Mouse (Mus musculus) R1 (cell line): ENCODE results near the gene Aim2.
"Not testable (repeated sequence)": the region's sequence is repeated elsewhere in the genome, so short reads cannot be mapped to it uniquely, and the experiment has no call there.

Experiments
- DNase-seq: peaks from one replicate; pipeline ENCODE4 v3.0.0-alpha.2; 2018; ENCODE audit warnings: low read depth, low spot score

The Aim2 gene

DNA sequence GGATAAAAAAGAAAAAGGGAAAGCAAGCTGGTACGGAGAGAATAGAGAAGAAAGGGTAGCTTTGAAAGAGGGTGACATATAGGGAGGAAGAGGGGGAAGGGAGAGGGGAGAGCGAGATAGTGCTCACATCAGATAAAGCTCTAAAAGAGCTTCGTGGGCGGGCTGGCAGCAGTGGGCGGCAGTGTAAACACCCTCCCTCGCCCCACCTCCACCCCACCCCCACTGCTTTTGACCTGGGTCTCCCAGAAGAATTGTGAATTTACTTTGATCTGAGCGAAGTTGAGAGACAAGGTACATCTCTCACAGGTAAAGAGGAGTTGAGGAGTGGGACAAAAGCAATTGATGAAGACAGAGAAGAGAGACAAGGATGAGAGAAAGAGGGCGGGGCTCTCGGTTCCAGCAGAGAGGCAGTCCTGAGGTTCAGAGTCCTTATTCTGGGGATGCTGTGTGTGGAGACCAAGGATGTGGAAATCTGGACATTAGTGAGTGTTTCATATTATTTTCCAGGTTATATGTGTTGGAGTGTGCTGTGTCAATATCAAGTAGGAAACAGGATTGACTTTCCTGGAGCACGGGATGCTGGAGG lies at the start of gene Aim2:
Gene Aim2, plus strand, starts transcription at position 508 of the 586 bp plus-strand sequence.
- DNase-seq: peak; percentile 15

DNA sequence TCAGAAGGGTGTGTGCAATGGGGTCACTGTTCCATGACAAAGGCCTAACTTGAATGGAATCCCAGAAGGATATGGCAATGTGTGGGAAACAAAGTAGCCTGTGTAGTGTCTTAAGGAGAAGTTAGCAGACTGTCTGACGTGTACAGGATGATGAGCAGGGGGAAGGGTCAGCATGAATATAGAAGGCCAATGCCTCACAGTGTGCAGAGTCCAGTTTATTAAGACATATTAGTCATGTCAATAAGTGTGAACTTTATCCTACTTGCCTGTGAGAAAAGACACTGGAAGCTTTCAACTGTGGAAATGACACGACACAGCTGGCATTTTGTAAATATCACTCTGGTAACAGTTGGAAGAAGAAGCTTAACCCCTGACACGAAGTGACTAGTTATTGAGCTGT lies 47.9 kb upstream of the Aim2 start:
- DNase-seq: not testable (repeated sequence)

DNA sequence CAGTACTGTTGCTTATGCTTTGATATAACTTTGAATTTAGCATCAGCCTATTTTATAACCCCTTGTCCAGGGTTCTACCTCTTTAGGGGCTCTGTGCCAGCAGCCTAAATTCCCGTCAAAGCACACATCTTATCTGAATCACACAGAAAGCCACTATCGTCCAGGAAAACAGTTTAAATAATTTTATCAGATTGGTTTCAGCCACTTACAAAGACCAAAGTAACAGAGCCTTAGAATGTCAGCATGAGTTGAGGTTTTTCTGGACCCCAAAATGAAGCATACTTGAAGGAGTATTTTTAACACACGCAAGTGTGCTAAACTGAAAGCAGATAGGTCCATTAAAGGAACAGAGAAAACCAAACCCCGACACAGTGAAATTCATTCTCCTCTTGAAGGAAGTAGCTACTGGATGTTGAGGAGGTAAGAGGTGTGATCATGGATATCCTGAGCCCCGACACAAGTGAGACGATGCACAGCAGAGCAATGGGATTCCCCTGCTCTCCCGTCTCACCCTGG lies 37.1 kb upstream of the Aim2 start:
- DNase-seq: not testable (repeated sequence)

GRCm38 (mm10) chr1:173315725-173316124 lies 35.0 kb upstream of the Aim2 start:
- no peak for DNase-seq

DNA sequence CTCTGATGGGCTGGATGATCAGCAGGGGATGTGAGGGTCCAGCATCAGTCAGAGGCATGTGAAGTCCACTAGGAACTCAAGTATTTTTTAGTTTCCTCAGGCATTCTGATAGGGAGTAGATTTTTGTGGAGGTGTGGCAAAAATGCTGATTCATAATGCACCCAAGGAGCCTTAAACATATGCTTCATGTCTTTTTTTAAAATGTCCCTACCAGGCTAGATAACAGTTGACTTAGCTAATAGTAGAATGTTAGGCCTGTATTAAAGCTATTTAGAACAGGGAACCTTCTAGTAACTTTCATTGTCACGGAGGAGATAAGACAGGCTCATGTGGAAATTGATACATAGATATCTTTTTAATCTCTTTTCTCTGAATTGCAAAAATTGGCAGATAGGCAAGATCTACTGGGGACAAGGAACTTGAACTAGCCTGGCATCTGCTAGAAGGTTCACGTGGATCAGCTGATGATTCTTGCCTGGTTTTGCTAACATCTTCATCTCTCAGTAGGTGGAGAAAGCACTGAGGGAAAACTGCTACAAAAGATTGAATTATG lies 32.7 kb upstream of the Aim2 start:
- DNase-seq: no peak

GRCm38 (mm10) chr1:173321593-173322248 lies 29.0 kb upstream of the Aim2 start:
- DNase-seq: peak; percentile 63

DNA sequence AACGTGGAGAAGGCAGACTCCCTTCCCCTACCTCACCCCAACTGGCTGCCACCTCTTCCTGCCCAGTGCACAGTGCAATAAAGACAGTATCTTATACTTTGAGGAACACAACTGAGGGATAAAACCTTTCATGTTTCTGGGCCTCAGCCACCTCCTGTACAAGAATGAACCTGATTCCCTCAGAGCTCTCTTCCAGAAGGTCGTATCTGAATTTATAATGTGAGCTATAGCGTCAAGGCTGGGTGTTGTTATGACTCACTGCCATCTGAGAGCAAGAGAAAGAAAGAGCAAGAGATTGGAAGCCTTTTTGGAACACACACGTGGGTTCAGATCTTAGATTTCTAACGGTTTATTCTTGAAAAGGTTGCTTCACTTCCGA lies 28.4 kb upstream of the Aim2 start:
- no peak for DNase-seq

GRCm38 (mm10) chr1:173323839-173324585 lies 26.7 kb upstream of the Aim2 start:
- DNase-seq: peak; percentile 39

DNA sequence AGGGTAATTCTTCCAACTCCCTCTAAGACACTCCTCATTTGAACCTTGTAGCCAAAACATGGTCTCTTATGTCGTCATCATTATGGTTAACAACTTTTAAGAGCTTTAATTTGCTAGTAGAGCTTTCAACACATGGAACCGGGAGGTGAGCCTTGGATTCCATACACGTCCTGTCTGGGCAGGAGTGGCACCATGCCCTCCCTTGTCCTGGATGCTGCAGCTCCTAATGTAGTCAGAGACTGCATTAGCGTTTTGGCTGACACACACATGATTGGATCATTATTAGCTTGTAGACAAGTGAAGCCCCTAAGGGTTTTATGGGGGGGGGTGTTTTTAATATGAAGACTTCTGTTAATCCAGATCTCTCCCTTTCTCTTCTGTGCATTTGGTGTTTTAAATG lies 25.7 kb upstream of the Aim2 start:
- DNase-seq: no peak

GRCm38 (mm10) chr1:173325395-173325794 lies 25.3 kb upstream of the Aim2 start:
- no peak for DNase-seq

DNA sequence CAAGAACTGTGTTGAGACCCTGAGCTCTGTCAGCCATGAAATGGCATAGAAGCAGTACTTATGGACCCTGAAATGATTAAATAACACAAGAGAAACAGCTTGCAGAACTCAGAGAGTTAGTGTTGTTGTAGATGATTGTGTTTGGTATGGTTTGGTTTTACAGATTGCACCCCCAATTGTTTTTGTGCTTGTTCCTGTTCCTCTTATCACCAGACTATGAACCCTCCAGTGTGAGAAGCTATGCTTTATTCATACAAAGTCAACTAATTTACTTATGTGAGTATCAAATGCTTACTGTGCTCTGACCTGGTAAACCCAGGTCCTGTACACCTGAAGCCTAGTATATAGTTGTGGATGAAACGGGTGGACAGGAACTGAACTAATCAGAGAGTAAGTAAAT lies 24.1 kb upstream of the Aim2 start:
- no peak for DNase-seq

- no peak for DNase-seq
Observed at GRCm38 (mm10) chr1:173328446-173328845, 22.2 kb upstream of the Aim2 start.

DNA sequence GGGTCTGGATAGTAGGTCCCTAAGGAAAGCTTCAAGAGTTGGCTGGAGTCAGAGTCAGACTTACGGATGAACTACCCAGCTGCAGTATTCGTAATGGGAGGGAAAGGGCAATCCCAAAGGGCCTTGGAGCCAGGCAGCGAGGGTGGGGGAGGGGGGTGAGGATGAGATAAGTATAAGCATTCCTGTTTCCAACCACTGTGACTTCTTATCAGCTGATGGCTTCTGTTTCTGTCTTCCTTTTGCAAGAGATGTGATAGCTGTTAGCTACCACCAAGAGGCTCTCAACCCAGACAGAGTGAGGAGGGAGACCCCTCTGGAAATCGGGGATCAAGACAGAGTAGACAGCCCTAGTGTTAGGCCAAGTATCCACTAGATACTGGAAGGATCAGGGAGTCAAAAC lies 21.5 kb upstream of the Aim2 start:
- DNase-seq: no peak

GRCm38 (mm10) chr1:173329743-173330142 lies 20.9 kb upstream of the Aim2 start:
- peak; percentile 3 for DNase-seq

DNA sequence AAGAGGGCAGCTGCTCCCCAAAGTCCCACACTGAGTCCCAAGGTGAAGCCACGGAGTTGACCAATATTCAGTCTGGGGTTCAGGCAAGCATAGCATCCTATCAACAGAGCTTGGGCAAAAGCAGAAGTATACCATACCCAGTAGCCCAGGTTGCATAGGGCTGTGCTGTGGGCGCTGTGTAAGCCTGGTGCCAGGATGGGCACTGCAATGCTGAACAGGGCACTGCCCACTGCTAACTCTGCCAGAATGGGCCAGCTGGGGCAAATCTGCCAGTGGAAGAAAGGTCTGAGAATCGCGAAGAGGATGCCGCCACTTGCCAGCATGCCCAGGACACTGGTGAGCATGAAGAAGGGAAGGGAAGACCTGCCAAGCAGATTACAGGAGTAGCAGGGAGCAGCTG lies 18.3 kb upstream of the Aim2 start:
- DNase-seq: no peak

GRCm38 (mm10) chr1:173333312-173334253 lies 17.1 kb upstream of the Aim2 start, which contains the start of gene Ackr1:
Ackr1 (minus strand) TSS chr1:173333750.
- no peak for DNase-seq

DNA sequence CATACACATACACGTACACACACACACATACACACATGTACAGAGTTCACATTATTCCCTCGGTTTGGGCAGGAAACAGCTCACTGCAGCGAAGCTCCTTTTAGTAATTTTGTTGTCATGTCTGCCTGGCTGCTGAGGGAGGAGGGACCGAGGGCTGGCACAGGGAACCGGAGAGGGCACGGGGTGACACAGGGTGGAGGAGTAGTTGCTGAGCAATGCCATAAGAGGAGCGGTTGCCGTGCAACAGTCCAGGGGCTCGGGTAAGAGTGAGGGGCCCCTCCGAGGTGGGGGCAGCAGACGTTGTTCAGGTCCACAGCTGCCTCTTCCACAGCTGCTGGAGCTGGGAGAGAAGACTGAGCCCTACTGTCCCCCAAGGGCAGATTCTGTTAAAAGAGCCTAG lies 14.8 kb upstream of the Aim2 start:
- peak; percentile 4 for DNase-seq

DNA sequence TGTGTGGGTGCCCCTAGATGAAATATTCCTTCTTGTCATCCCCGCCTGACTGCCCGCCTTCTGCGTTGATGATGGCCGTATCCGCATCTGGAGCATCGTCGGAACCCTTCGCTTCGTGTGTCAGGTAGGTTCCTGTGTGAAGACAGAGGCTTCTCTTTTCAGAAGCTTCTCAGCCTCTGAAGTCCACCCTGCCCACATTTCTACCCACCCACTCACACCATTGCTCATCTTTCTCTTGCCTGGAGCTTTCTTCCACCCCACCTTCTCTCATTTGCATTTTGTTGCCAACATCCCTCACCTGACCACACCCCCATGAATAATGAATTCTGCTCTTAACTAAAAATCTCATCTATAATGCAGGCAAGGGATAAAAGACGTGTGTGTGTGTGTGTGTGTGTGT lies 13.7 kb upstream of the Aim2 start:
- peak; percentile 6 for DNase-seq

DNA sequence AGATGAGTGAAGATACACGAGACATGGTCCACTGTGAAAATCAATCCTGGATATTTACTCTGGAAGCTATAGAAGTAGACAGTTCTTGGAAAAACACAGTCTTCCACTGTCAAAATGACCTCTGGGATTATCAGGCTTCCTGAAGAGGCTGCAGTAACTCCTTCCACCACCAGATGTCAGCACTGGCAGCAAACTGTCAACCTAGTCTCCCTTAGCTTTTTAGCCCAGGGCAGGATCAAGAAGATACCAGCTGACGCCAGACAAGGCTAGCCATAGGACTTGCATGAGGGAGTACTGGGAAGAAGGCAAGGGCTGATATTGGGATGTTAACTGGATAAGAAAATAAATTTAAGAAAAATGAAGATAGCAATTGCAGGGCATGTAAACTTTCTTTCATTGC lies 11.1 kb upstream of the Aim2 start:
- peak; percentile 57 for DNase-seq

DNA sequence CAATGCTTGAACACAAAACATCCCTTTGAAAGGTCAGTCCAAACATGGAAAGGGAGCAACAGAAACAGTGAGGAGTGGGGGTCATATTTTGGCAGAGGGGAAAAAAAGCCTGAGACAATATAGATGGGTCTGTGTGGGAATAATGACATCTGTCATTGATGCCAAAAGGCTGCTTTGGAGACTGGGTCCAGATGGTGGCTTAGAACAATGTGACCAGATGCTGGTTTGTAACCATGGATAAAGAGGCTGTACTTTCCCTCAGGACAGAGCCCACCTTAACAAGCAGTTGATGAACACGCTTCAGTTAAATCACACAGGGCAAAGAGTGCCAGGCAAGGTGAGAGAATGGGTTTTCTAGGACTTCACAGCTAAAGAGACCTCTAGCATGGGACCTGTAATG lies 8.3 kb upstream of the Aim2 start:
- DNase-seq: no peak

DNA sequence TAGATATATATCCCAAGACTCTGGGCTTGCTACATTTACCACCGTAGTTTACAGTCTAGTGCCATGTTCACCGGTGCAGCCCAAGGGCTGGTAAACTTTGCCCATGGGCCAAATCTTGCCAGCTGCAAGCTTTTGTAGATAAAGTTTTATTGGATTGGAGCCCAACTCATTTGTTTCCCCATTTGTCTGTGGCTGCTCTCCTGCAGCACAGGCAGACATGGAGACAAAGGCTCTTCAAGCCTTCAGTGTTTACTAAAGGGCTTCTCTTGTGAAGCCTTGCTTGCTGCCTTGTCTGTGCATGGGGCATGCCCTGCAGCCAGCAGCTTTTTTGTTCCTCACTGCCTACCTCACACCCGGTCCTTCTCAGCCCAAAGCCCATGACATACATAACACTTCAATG lies 6.7 kb upstream of the Aim2 start:
- no peak for DNase-seq
